21 mouse cellular contexts compared by ENCODE assay signal in the genomic region with DNA sequence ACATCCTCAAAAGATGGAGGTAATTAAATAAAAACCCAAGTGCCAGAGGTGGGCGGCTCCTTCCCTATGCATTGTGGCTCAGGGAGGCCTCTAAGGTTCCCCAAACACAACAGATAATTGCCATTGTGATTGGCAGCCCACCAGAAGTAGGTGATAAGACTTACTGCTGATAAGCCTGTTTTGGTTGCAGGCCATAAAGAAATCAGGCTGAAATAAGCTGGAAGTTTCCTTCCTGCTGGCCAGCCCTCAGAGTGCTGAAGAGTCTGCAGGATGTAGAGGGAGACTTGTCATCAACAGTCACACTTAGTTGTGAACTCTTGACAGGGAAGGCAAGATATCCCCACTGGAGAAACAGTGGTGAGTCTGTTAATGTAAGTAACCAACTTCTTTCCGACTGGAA. TPM values are rescaled to one million over a fixed set of nuclear protein-coding genes. Genes with fewer than 3 reads are reported as not detected.
DNase-seq lines count a peak whose midpoint lies in the region; ATAC-seq and TF ChIP-seq lines count a peak whose summit lies in the region.
"Had no signal": no experiment of that assay in that cellular context is flagged by ENCODE, and none has a peak within 500 bp of the region (broad histone marks: within the 10 kb centered on the region; RNA-seq: fewer than 3 reads in every experiment).

No protein-coding gene starts in this region.

- peaks cover 61% of the 10 kb centered on the region for H3K79me2 ChIP-seq in liver, adult 2 months (ENCODE audit: control insufficient read depth, insufficient read depth, low read length)

- no peak overlapping the region for H3K4me3 ChIP-seq in embryonic facial prominence, embryonic 14.5 days (ENCODE audit: low read depth, low read length)
- H3K4me3 ChIP-seq in embryonic facial prominence, embryonic 10.5 days = no peak overlapping the region
- H3K4me3 ChIP-seq in heart, embryonic 15.5 days = no peak overlapping the region
- no peak overlapping the region for H3K4me3 ChIP-seq in liver, adult 2 months (ENCODE audit: insufficient read depth, low read depth, low read length)
- H3K4me3 ChIP-seq in layer of hippocampus, adult 2 months = no peak overlapping the region
- H3K4me3 ChIP-seq: erythroblast, embryonic 14.5 days; forebrain, embryonic 13.5 days; hindbrain, embryonic 13.5 days; limb, embryonic 12.5 days; midbrain, embryonic 13.5 days; neural tube, embryonic 13.5 days had no signal

- peak; percentile 7 for DNase-seq in embryonic facial prominence, embryonic 14.5 days (ENCODE audit: low spot score)
- no peak for DNase-seq in embryonic facial prominence, embryonic 10.5 days (ENCODE audit: low spot score)
- no peak for DNase-seq in heart, adult 9 months (ENCODE audit: low spot score in 2 of 2)
- peak; percentile 13 for DNase-seq in liver, adult 2 months (ENCODE audit: extremely low read depth, low read depth, low spot score)
- no peak for DNase-seq in right cerebral cortex, postnatal 25 days
- no peak for DNase-seq in layer of hippocampus, adult 2 months (ENCODE audit: low spot score in 2 of 2)
- DNase-seq: cerebellum, adult 18-20 months; kidney, postnatal 36 days; lung, embryonic 14.5 days; thymus, postnatal 14 days had no signal

- no peak for TF ChIP-seq POLR2A in liver, adult 2 months (IDR thresholded peaks at IDR 0.05; ENCODE audit: extremely low read depth, insufficient read depth, low read length)

- H3K9me3 ChIP-seq in embryonic facial prominence, embryonic 14.5 days (ENCODE audit: control insufficient read depth, low read length) = no peaks in the 10 kb centered on the region
- no peaks in the 10 kb centered on the region for H3K9me3 ChIP-seq in embryonic facial prominence, embryonic 10.5 days
- H3K9me3 ChIP-seq in heart, embryonic 15.5 days (replicated peaks) = no peaks in the 10 kb centered on the region
- H3K9me3 ChIP-seq: forebrain, embryonic 13.5 days; hindbrain, embryonic 13.5 days; limb, embryonic 12.5 days; midbrain, embryonic 13.5 days; neural tube, embryonic 13.5 days had no signal

- TF ChIP-seq CTCF in liver, adult 2 months (IDR thresholded peaks at IDR 0.05; ENCODE audit: low read depth, low read length) = no peak
- TF ChIP-seq CTCF in layer of hippocampus, adult 2 months (conservative IDR thresholded peaks at IDR 0.05) = no peak

- H3K4me1 ChIP-seq in embryonic facial prominence, embryonic 14.5 days (ENCODE audit: control insufficient read depth, insufficient read depth, low read length) = peaks cover 17% of the 10 kb centered on the region
- peaks cover 19% of the 10 kb centered on the region for H3K4me1 ChIP-seq in embryonic facial prominence, embryonic 10.5 days
- H3K4me1 ChIP-seq in heart, embryonic 15.5 days (replicated peaks) = peaks cover 51% of the 10 kb centered on the region
- H3K4me1 ChIP-seq in liver, adult 2 months (ENCODE audit: control insufficient read depth, insufficient read depth, low read length) = peaks cover 26% of the 10 kb centered on the region

- no peak overlapping the region for H3K27ac ChIP-seq in embryonic facial prominence, embryonic 14.5 days (replicated peaks; ENCODE audit: low read depth, low read length)
- H3K27ac ChIP-seq in embryonic facial prominence, embryonic 10.5 days (replicated peaks) = no peak overlapping the region
- 0 out of 2 replicates have a peak overlapping the region, but pooled peaks have one; percentile 18 for H3K27ac ChIP-seq in heart, embryonic 15.5 days
- no peak overlapping the region for H3K27ac ChIP-seq in liver, adult 2 months (replicated peaks; ENCODE audit: insufficient read depth, low read depth, low read length)
- H3K27ac ChIP-seq in layer of hippocampus, adult 2 months = no peak overlapping the region
- H3K27ac ChIP-seq: forebrain, embryonic 13.5 days; hindbrain, embryonic 13.5 days; limb, embryonic 12.5 days; macrophage; midbrain, embryonic 13.5 days; neural tube, embryonic 13.5 days had no signal

- H3K9ac ChIP-seq in embryonic facial prominence, embryonic 14.5 days (ENCODE audit: low read depth, low read length) = no peak overlapping the region
- H3K9ac ChIP-seq in heart, embryonic 15.5 days = no peak overlapping the region
- no peak overlapping the region for H3K9ac ChIP-seq in liver, adult 2 months (ENCODE audit: low read depth, low read length)
- H3K9ac ChIP-seq: forebrain, embryonic 13.5 days; hindbrain, embryonic 13.5 days; limb, embryonic 12.5 days; lung, embryonic 14.5 days; midbrain, embryonic 13.5 days; neural tube, embryonic 13.5 days had no signal

- H3K4me2 ChIP-seq in embryonic facial prominence, embryonic 14.5 days (ENCODE audit: low read depth, low read length) = no peak overlapping the region
- H3K4me2 ChIP-seq in heart, embryonic 15.5 days = no peak overlapping the region
- H3K4me2 ChIP-seq: forebrain, embryonic 13.5 days; hindbrain, embryonic 13.5 days; limb, embryonic 12.5 days; lung, embryonic 14.5 days; midbrain, embryonic 13.5 days; neural tube, embryonic 13.5 days had no signal

- H3K36me3 ChIP-seq in embryonic facial prominence, embryonic 14.5 days (ENCODE audit: control insufficient read depth, insufficient read depth, low read length) = peaks cover 16% of the 10 kb centered on the region
- peaks cover 22% of the 10 kb centered on the region for H3K36me3 ChIP-seq in embryonic facial prominence, embryonic 10.5 days (replicated peaks)
- peaks cover 5% of the 10 kb centered on the region; the same call in 1 of the 2 replicates for H3K36me3 ChIP-seq in heart, embryonic 15.5 days
- peaks cover 6% of the 10 kb centered on the region; the same call in 1 of the 2 replicates for H3K36me3 ChIP-seq in liver, adult 2 months (ENCODE audit: control insufficient read depth, insufficient read depth, low read length)

- no peak for ATAC-seq in embryonic facial prominence, embryonic 14.5 days (ENCODE audit: low read depth)
- ATAC-seq in heart, embryonic 15.5 days (replicated peaks; ENCODE audit: insufficient number of reproducible peaks, insufficient read depth, low FRiP score, low read depth) = peak; percentile 47; the same call in 1 of the 2 replicates
- peak; percentile 62 for ATAC-seq in megakaryocyte-erythroid progenitor cell, adult 5-6 weeks (replicated peaks; ENCODE audit: low FRiP score, low TSS enrichment, poor library complexity, severe bottlenecking)
- ATAC-seq: CD4-positive, CD25-positive, alpha-beta regulatory T cell, adult 4 months; forebrain, embryonic 13.5 days; inflammation-experienced regulatory T-cells, adult 6 months; midbrain, embryonic 13.5 days had no signal

- WGBS in embryonic facial prominence, embryonic 14.5 days = 86% methylated on average over 2 of the region's 2 CpGs
- WGBS in embryonic facial prominence, embryonic 10.5 days = 83% methylated on average over 2 of the region's 2 CpGs
- 20% methylated on average over 2 of the region's 2 CpGs for WGBS in heart, embryonic 15.5 days
- 76% methylated on average over 2 of the region's 2 CpGs for WGBS in liver, adult 2 months

- H3K27me3 ChIP-seq in embryonic facial prominence, embryonic 14.5 days (replicated peaks; ENCODE audit: control insufficient read depth, insufficient read depth, low read length) = no peaks in the 10 kb centered on the region
- no peaks in the 10 kb centered on the region for H3K27me3 ChIP-seq in embryonic facial prominence, embryonic 10.5 days (replicated peaks; ENCODE audit: low read depth, poor library complexity, severe bottlenecking)
- H3K27me3 ChIP-seq in heart, embryonic 15.5 days = no peaks in the 10 kb centered on the region
- no peaks in the 10 kb centered on the region for H3K27me3 ChIP-seq in liver, adult 2 months (ENCODE audit: control insufficient read depth, insufficient read depth, low read length)
- H3K27me3 ChIP-seq: forebrain, embryonic 13.5 days; hindbrain, embryonic 13.5 days; limb, embryonic 12.5 days; midbrain, embryonic 13.5 days; neural tube, embryonic 13.5 days had no signal

RNA-seq across cellular contexts. Expression of a gene that starts 5.7 kb away (rescaled TPM):
- 139 and 150 TPM in 2 replicates for polyA plus RNA-seq in embryonic facial prominence, embryonic 14.5 days (2014; fragmentation: Nextera tagmentation; extraction: Ambion mirVana)
- polyA plus RNA-seq in embryonic facial prominence, embryonic 10.5 days (2016; fragmentation: Nextera tagmentation; extraction: Ambion mirVana) = 224 and 230 TPM in 2 replicates
- 70.0 and 84.7 TPM in 2 replicates for polyA plus RNA-seq in heart, embryonic 15.5 days (2015; fragmentation: Nextera tagmentation; extraction: Ambion mirVana)
- 36.6 and 39.0 TPM in 2 replicates for total RNA-seq in liver, adult 2 months (2014; rRNA removed)
- polyA plus RNA-seq in liver, adult 2 months (2012; rRNA removed) = 12.5 and 12.6 TPM in 2 replicates
- total RNA-seq in megakaryocyte-erythroid progenitor cell, adult 5-6 weeks (2014; fragmentation: Nextera tagmentation) = 114 and 118 TPM in 2 replicates
- total RNA-seq in megakaryocyte-erythroid progenitor cell, adult 5-6 weeks (2017) = 151 and 167 TPM in 2 replicates
- 10 to 100 TPM; 62.1 to 64.2 TPM for total RNA-seq in layer of hippocampus, adult 2 months (2021)

RNA-seq across cellular contexts. Expression of a gene that starts 25.7 kb away (rescaled TPM):
- polyA plus RNA-seq in embryonic facial prominence, embryonic 14.5 days (2014; fragmentation: Nextera tagmentation; extraction: Ambion mirVana) = 16.9 and 17.8 TPM in 2 replicates
- polyA plus RNA-seq in embryonic facial prominence, embryonic 10.5 days (2016; fragmentation: Nextera tagmentation; extraction: Ambion mirVana) = 13.4 and 15.0 TPM in 2 replicates
- polyA plus RNA-seq in heart, embryonic 15.5 days (2015; fragmentation: Nextera tagmentation; extraction: Ambion mirVana) = 14.6 and 16.0 TPM in 2 replicates
- 16.9 and 17.0 TPM in 2 replicates for total RNA-seq in liver, adult 2 months (2014; rRNA removed)
- polyA plus RNA-seq in liver, adult 2 months (2012; rRNA removed) = 10.5 and 12.1 TPM in 2 replicates
- total RNA-seq in megakaryocyte-erythroid progenitor cell, adult 5-6 weeks (2014; fragmentation: Nextera tagmentation) = 25.4 and 25.5 TPM in 2 replicates
- 12.9 and 16.2 TPM in 2 replicates for total RNA-seq in megakaryocyte-erythroid progenitor cell, adult 5-6 weeks (2017)
- total RNA-seq in layer of hippocampus, adult 2 months (2021) = 10 to 100 TPM; 37.1 to 40.6 TPM

Comparison
In these comparisons a context has a peak if more than half of its experiments do, and no peak if none do; other contexts are left out.
1. DNase-seq: peak in embryonic facial prominence, embryonic 14.5 days (single experiment) and liver, adult 2 months (single experiment); none in embryonic facial prominence, embryonic 10.5 days (single experiment), heart, adult 9 months (0 of 2), right cerebral cortex, postnatal 25 days (single experiment) and layer of hippocampus, adult 2 months (0 of 2).